Mouse (Mus musculus): ENCODE measurements around the gene Gm5767. TPM values are rescaled to one million over a fixed set of nuclear protein-coding genes. Genes with fewer than 3 reads are reported as not detected.

Gene Gm5767
- total and polyA plus RNA-seq, 2 experiments: 0.62 TPM; not detected in 1

DNA sequence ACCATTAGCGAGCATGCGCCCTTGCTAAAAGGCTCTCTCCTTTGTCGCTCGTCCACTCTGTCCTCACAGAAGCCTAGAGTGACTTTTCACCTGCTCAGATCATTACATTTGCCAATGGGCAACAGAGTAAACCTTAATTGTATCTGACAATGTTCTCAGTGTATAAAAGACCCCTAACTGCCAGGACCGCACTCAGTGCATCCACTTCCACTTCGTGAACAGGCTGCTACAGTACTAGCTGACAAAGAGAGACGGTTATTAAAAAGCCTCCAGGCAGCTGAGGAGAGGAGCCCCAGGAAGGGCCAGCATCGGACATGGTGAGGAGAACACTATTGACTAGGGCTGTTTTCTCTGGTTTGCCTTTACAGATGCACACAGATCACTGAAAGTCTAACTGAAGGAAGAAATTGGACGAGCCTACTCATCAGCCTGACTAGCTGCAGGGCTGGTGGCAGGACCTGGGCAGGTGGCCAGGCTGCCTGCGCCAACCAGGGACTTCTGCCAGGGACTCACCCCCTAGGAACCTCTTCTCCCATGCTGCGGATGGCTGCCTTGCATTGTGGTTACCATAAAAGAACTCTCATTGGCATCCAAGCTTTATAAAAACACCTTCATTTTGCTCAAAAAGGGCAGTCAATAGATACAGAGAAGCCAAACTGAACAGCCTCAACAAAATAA is 9.5 kb downstream of the Gm5767 start:
- Histone ChIP-seq H3K36me3 (ENCODE audit: control insufficient read depth, insufficient read depth, low read length) (peaks cover 46% of the 10 kb centered on the region), H3K27me3 (ENCODE audit: control insufficient read depth, insufficient read depth, low read length) (no peaks in the 10 kb centered on the region), H3K9ac (ENCODE audit: low read depth, low read length) (no peak overlapping the region), H3K79me2 (ENCODE audit: control insufficient read depth, insufficient read depth, low read length) (no peaks in the 10 kb centered on the region), H3K4me1 (ENCODE audit: control insufficient read depth, insufficient read depth, low read length) (peaks cover 11% of the 10 kb centered on the region), H3K27ac (replicated peaks; ENCODE audit: insufficient read depth, low read depth, low read length) (no peak overlapping the region), H3K4me3 (ENCODE audit: insufficient read depth, low read depth, low read length) (no peak overlapping the region)
- peak; percentile 30 for DNase-seq (ENCODE audit: extremely low read depth, low read depth, low spot score)
- TF ChIP-seq CTCF (IDR thresholded peaks at IDR 0.05; ENCODE audit: low read depth, low read length): no peak
- TF ChIP-seq POLR2A (IDR thresholded peaks at IDR 0.05; ENCODE audit: extremely low read depth, insufficient read depth, low read length): no peak
- 74% methylated on average over 11 of the region's 11 CpGs for WGBS

DNA sequence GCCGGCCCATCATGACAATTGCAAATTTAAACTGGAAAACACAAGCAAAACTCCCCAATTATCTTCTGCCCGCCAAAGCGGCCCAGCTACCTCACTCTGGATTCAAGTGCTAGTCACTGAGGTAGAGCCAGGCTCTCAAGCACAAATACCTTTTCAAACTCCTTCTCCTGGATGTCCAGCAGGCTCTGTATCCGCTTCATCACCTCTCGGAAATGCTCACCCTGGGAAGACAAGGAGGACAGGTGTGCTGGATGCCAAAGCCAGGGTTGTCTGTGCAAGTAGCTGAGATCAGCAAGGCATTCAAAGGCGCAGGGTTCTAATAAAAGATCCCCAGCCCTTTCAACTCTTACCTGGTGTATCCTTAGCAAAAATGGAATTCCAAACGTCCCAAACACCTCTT is 10.6 kb downstream of the Gm5767 start:
- H3K79me2 ChIP-seq (ENCODE audit: control insufficient read depth, insufficient read depth, low read length): no peaks in the 10 kb centered on the region
- no peaks in the 10 kb centered on the region for H3K27me3 ChIP-seq (ENCODE audit: control insufficient read depth, insufficient read depth, low read length)
- TF ChIP-seq CTCF (IDR thresholded peaks at IDR 0.05; ENCODE audit: low read depth, low read length): no peak
- TF ChIP-seq POLR2A (IDR thresholded peaks at IDR 0.05; ENCODE audit: extremely low read depth, insufficient read depth, low read length): no peak
- peaks cover 51% of the 10 kb centered on the region for H3K36me3 ChIP-seq (ENCODE audit: control insufficient read depth, insufficient read depth, low read length)
- WGBS: 93% methylated on average over 7 of the region's 7 CpGs
- no peak overlapping the region for H3K27ac ChIP-seq (replicated peaks; ENCODE audit: insufficient read depth, low read depth, low read length)
- no peak overlapping the region for H3K4me3 ChIP-seq (ENCODE audit: insufficient read depth, low read depth, low read length)
- H3K4me1 ChIP-seq (ENCODE audit: control insufficient read depth, insufficient read depth, low read length): peaks cover 11% of the 10 kb centered on the region
- no peak for DNase-seq (ENCODE audit: extremely low read depth, low read depth, low spot score)
- H3K9ac ChIP-seq (ENCODE audit: low read depth, low read length): no peak overlapping the region

DNA sequence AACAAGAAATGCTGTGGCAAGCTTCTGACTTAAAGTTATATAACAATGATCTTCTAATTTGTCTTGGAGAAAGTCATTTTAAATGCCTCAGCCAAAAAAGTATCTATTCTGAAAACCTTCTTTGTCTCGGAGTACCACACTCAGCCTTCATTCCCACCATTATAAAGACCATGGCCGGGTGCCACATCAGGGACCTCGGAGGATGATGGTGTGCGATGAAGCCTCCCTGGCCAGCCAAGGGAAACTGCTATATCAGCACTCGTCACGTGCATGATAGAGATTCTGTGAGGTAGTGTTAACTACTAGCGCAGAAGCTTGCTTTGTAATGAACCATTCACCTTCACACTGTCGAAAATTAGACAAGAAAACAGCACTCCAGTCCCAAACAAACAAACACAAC is 19.0 kb downstream of the Gm5767 start:
- Histone ChIP-seq H3K27ac (replicated peaks; ENCODE audit: insufficient read depth, low read depth, low read length) (no peak overlapping the region), H3K27me3 (ENCODE audit: control insufficient read depth, insufficient read depth, low read length) (no peaks in the 10 kb centered on the region), H3K9ac (ENCODE audit: low read depth, low read length) (no peak overlapping the region), H3K79me2 (ENCODE audit: control insufficient read depth, insufficient read depth, low read length) (no peaks in the 10 kb centered on the region), H3K4me1 (ENCODE audit: control insufficient read depth, insufficient read depth, low read length) (no peaks in the 10 kb centered on the region), H3K36me3 (ENCODE audit: control insufficient read depth, insufficient read depth, low read length) (peaks cover 75% of the 10 kb centered on the region), H3K4me3 (ENCODE audit: insufficient read depth, low read depth, low read length) (no peak overlapping the region)
- no peak for DNase-seq (ENCODE audit: extremely low read depth, low read depth, low spot score)
- TF ChIP-seq CTCF (IDR thresholded peaks at IDR 0.05; ENCODE audit: low read depth, low read length): no peak
- TF ChIP-seq POLR2A (IDR thresholded peaks at IDR 0.05; ENCODE audit: extremely low read depth, insufficient read depth, low read length): no peak
- WGBS: 92% methylated on average over 8 of the region's 8 CpGs

DNA sequence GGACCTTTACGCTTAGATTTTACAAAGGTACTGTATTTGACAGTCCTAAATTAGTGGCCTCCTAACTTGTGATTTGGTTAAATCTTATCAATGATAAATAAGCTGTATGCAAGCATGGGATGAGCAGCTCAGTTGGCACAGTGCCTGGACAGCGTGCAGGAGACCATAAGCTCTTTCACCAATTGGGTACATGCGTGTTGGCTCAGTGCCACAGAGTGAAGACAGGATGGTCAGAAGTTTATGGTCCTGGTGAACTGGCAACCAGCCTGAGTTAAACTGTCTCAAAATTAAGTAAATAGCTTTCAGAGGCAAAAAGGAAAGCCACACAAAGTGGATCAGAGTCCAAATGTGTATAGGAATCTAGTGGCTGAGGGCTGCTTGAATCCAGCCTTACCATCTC is 20.0 kb downstream of the Gm5767 start:
- peak; percentile 19 for DNase-seq (ENCODE audit: extremely low read depth, low read depth, low spot score)
- Histone ChIP-seq H3K4me3 (ENCODE audit: insufficient read depth, low read depth, low read length) (no peak overlapping the region), H3K27me3 (ENCODE audit: control insufficient read depth, insufficient read depth, low read length) (no peaks in the 10 kb centered on the region), H3K4me1 (ENCODE audit: control insufficient read depth, insufficient read depth, low read length) (no peaks in the 10 kb centered on the region), H3K27ac (replicated peaks; ENCODE audit: insufficient read depth, low read depth, low read length) (no peak overlapping the region), H3K36me3 (ENCODE audit: control insufficient read depth, insufficient read depth, low read length) (peaks cover 75% of the 10 kb centered on the region), H3K9ac (ENCODE audit: low read depth, low read length) (no peak overlapping the region), H3K79me2 (ENCODE audit: control insufficient read depth, insufficient read depth, low read length) (no peaks in the 10 kb centered on the region)
- 51% methylated on average over 3 of the region's 3 CpGs for WGBS
- no peak for TF ChIP-seq POLR2A (IDR thresholded peaks at IDR 0.05; ENCODE audit: extremely low read depth, insufficient read depth, low read length)
- no peak for TF ChIP-seq CTCF (IDR thresholded peaks at IDR 0.05; ENCODE audit: low read depth, low read length)

DNA sequence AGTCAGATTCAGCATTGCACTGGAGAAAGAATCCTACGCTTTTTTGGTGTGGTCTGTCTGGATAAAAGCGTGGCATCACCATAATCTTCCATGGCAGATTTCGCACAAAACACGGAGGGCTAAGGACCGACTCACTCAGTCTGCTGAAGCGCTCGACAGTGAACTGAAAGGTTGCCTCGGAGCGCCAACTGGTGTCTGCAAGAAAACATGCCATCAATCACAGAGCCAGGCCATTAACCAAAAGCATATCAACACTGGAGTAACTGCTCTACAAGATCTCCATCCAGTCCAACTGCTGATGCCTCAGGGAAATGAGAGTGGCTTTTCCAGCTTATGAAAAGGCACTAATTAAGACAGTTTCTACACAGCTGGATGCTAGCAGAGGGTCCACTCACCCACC is 31.4 kb downstream of the Gm5767 start:
- Histone ChIP-seq H3K4me3 (ENCODE audit: insufficient read depth, low read depth, low read length) (no peak overlapping the region), H3K79me2 (ENCODE audit: control insufficient read depth, insufficient read depth, low read length) (peaks cover 17% of the 10 kb centered on the region), H3K4me1 (ENCODE audit: control insufficient read depth, insufficient read depth, low read length) (no peaks in the 10 kb centered on the region), H3K27me3 (ENCODE audit: control insufficient read depth, insufficient read depth, low read length) (no peaks in the 10 kb centered on the region), H3K36me3 (ENCODE audit: control insufficient read depth, insufficient read depth, low read length) (peaks cover 67% of the 10 kb centered on the region), H3K9ac (ENCODE audit: low read depth, low read length) (no peak overlapping the region), H3K27ac (replicated peaks; ENCODE audit: insufficient read depth, low read depth, low read length) (no peak overlapping the region)
- TF ChIP-seq POLR2A (IDR thresholded peaks at IDR 0.05; ENCODE audit: extremely low read depth, insufficient read depth, low read length): no peak
- no peak for TF ChIP-seq CTCF (IDR thresholded peaks at IDR 0.05; ENCODE audit: low read depth, low read length)
- no peak for DNase-seq (ENCODE audit: extremely low read depth, low read depth, low spot score)
- WGBS: 89% methylated on average over 9 of the region's 9 CpGs

DNA sequence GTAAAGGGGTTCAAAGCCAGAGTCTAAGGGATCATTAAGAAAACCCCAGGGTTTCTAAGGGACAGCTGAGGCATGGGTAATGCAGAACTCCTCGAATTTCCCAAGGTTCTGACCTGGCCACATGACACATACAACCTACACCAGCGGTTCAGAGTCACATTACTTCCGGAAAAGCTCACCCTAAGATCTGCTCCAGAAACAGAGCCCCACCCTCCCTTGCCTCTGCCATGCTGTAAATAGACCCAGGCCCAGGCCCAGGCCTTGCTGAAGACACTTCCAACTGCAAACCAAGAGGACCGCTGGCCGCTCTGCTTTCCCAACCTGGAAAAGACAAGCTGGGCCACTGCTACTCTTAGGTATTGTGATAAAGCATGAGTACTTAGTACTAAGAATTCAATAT is 34.3 kb downstream of the Gm5767 start:
- H3K9ac ChIP-seq (ENCODE audit: low read depth, low read length): no peak overlapping the region
- H3K4me3 ChIP-seq (ENCODE audit: insufficient read depth, low read depth, low read length): no peak overlapping the region
- peaks cover 37% of the 10 kb centered on the region for H3K79me2 ChIP-seq (ENCODE audit: control insufficient read depth, insufficient read depth, low read length)
- 88% methylated on average over 5 of the region's 5 CpGs for WGBS
- TF ChIP-seq POLR2A (IDR thresholded peaks at IDR 0.05; ENCODE audit: extremely low read depth, insufficient read depth, low read length) (no peak), CTCF (IDR thresholded peaks at IDR 0.05; ENCODE audit: low read depth, low read length) (no peak)
- H3K4me1 ChIP-seq (ENCODE audit: control insufficient read depth, insufficient read depth, low read length): no peaks in the 10 kb centered on the region; the same call in 1 of the 2 replicates
- DNase-seq (ENCODE audit: extremely low read depth, low read depth, low spot score): no peak
- H3K27ac ChIP-seq (replicated peaks; ENCODE audit: insufficient read depth, low read depth, low read length): no peak overlapping the region
- peaks cover 42% of the 10 kb centered on the region for H3K36me3 ChIP-seq (ENCODE audit: control insufficient read depth, insufficient read depth, low read length)
- no peaks in the 10 kb centered on the region for H3K27me3 ChIP-seq (ENCODE audit: control insufficient read depth, insufficient read depth, low read length)
